Mouse (Mus musculus): ENCODE results near the gene Slmap.
"Not testable (repeated sequence)": the region's sequence is repeated elsewhere in the genome, so short reads cannot be mapped to it uniquely, and the experiment has no call there.

Slmap gene

DNA sequence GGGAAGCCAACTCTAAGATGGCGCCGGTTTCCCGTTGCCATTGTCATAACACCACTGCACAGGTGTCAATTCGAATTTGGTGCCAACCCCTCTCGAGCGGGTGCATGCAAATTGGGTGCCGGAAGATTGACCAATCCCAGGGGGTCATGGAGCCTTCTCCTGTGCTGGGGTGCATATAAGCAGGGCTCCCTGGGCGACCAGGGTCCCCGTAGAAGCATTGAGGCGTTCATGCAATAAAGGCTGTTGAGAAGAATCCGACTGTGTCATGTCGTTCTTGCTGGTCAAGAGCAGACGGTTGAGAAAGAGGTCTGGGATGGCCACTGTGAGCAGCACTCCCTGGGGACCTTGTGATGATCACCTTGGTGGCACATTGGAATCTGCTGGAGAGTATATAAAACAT lies 142.9 kb downstream of the Slmap start:
- no peak for DNase-seq (ENCODE audit: low spot score)

DNA sequence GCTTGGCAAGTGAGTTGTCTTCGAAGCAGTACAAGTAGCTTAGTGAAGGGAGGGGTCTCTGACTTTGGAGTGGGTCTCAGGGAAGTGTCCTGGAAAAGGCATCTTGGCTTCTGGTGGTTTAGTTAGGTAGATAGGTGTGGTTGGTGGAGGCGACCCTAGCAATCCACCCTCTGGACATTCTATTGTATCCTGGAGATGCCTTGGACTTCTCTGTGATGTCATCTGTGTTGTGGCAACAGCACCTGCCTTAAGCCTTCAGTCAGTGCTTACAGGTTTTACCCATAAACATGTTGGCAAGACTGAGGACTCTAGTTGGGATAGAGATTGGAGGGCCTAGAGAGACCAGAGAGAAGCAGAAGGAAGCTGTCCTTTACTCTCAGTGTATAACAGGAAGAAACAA lies 145.8 kb downstream of the Slmap start:
- not testable (repeated sequence) for DNase-seq (ENCODE audit: low spot score)

DNA sequence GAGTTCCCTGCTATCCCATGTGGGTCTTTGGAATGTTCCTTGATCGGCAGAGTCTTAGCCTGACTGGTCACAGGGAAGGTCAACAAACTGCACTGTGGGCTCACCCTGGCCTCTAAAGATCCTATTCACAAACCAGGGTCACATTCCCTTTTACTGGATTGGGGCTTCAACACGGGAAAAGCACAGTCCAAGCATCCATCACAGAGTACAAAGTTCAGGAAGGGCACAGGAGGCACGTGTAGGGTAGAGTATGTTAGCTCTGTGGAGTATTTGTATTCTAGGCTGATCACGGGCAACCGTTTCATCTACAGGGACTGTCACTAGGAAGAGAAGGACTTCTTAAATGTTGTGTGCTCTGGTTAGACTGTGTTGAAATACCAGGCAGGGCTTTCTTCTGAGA lies 147.7 kb downstream of the Slmap start:
- DNase-seq (ENCODE audit: low spot score) = not testable (repeated sequence)

DNA sequence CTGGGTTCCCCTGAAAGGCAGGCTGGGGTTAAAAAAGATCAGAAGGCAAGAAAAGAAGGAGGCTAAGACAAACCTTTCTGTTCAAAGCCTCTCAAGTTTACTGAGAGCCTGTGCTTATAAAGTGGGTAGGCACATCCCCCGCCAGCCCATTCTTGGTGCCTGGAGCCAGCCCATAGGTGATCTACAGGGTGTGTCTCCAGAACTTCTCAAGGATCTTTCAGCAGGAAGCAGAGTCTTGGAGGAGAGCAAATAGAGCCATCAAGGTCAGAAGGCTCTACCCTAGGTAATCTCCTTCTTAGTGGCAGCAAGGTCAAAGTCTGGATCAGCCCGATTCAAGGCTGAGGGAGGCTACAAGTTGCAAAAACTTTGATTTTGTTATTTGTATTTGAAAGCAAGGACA lies 149.1 kb downstream of the Slmap start:
- DNase-seq (ENCODE audit: low spot score) = peak; percentile 34

DNA sequence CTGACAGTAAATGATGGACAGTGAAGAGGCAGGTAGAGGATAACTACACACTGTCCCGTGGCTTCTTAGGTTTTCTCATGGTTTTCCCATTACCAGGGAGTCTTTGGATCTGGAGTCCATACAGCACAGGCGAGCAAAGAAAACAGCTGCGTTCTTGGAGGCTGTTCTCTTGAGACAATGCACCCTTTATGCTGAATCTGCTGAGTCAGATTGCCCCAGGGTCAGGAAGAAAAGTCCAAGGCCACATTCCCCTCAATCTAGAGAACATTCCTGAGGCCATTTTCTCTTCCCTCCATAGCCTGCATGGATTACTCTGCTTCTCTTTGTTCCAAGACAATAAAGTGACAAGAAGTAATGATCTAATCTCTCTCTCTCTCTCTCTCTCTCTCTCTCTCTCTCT lies 155.7 kb downstream of the Slmap start:
- no peak for DNase-seq (ENCODE audit: low spot score)

DNA sequence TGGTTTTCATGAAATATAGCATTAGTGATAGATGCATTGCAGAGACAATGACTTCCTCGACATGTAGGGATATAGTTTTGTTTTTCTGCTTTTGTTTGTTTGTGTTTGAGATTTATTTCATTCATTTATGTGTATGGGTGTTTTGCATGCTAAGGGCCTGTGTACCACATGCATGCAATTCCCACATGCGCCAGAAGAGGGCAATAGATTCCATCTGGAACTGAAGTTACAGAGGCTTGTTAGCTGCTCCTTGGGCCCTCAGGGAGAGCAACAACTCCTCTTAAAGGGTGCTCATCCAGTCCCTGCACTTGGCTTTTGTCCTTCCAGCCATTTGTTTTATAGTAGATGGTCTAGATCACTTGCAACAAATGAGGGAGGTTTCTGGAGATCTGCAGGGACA lies 158.1 kb downstream of the Slmap start:
- DNase-seq (ENCODE audit: low spot score) = peak; percentile 33
